Mouse (Mus musculus): ENCODE data around the gene Inpp4b.
"Not testable (repeated sequence)": the region's sequence is repeated elsewhere in the genome, so short reads cannot be mapped to it uniquely, and the experiment has no call there.

The Inpp4b gene

DNA sequence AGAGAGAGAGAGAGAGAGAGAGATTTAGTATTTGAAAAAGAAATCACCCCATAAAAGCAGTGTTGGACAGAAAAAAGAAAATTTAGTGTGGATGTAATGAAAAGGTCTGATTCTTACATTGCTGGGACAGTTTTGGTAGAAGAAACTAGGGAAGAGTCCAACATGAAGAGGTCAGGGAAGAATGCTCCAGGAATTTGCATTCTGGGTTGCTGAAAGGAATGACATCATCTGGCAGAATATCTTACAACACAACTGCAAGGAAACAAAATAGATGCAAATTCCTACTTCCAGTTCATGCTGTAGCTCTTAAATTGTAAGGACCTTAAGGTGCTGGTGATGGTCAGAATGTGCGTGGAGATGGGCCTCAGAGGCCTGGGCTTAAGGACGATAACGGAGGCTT is 650.6 kb downstream of the Inpp4b start:
- DNase-seq (ENCODE audit: low spot score): no peak

DNA sequence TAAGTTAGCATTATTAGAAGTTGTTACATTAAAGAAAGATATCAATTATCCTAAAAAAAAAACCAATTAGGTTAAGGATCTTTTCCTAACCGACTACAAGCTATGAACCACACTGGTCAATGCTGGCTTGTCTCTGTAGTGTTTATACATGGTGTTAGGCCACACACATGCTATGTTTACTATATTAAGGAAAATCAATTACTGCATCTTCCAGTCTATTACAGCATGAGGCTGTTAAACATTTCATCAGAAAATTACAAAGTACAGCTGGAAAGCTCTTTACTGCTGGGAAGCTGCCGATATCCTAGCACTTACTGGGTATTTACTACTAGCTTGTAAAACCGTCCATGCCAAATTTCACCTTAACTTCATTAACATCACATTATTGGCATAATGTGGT is 653.9 kb downstream of the Inpp4b start:
- DNase-seq (ENCODE audit: low spot score): no peak

DNA sequence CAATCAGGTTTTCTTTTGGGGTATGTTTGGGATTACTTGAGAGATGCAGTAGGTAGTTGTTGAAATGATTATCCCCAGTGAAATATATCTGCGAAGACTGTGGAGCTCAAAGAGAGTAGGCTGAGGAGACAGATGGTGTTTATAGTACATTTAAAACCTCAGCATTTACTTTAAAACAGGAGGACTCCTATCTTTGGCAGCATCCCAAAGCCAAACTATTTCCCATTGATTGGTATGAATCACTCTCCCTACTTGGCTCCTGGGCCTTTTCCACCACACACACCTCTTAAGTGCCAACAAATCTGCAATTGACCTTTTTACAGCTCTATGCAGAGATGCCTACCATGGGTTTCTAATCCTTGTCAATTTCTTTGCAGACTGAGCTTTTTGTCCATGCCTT is 654.5 kb downstream of the Inpp4b start:
- DNase-seq (ENCODE audit: low spot score): no peak

DNA sequence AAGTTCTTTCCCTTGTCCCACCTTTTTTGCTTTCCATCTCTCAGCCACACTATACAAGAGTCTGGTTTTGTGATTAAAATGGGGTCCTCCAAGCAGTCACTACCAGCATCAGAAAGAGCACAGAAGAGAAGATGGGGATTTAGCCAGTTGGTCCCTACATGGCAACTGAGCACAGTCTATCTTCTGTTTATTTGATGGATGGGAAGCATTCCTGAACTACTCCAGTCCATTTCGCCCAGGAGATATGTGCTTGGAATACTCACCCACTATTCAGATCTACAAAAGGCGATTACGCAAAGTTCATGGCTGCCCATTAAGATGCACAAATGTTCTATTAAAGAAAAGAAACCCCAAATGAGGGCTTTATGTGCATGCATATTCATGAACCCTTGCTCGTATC is 661.8 kb downstream of the Inpp4b start:
- no peak for DNase-seq (ENCODE audit: low spot score)

DNA sequence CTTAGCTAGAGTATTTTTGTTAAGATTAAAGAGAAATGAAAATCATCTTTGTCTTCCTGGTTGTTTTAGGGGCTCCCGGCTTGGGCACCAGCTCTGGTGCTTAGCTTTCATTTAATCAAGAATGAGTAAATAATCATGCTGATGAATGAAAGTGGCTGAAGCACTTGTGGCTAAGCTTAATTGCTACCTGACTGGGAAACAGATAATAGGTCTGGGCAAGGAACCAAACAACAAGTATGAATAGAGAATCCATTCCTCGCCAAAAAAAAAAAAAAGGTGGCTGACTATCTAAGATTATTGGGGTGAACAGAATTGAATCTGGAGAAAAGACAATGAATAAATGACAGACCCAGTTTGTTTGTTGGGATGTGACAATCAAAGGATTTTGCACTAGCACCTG is 663.1 kb downstream of the Inpp4b start:
- no peak for DNase-seq (ENCODE audit: low spot score)

DNA sequence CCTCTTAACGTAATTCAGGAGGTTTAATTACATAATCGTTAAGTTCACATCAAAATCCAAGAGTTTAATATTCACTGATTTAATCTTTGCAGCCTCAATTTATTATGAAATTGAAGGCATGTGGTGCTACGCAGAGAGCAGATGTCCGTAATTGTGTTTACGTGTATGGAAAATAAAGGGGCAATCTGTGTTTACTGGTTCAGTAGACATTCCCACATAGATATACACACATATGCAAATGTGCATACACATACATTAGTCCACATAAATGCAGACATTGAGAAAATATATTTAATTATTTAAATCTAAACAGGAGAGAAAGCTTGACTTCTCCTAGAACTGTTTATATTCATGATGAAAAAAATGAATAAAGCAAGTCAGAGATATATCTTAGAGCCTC is 675.4 kb downstream of the Inpp4b start:
- no peak for DNase-seq (ENCODE audit: low spot score)

DNA sequence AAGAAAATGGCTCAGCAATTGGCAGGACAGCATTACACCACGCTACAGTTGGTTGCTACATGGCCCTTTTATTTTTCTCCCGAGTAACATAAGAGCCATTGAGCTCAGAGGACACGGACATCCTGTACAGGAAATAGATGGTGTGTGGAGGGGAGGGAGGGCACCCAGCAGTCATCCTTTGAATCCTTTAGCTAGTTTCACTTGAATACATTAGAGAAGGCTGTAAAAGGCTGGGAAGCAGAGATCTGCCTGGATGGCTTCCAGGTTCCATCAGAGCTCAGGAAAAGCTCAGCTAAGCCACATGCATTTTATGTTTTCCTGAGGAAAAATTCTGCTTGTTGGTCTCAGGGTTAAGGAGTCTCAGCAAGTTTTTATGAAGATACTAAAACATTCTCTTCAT is 685.0 kb downstream of the Inpp4b start:
- peak; percentile 33 for DNase-seq (ENCODE audit: low spot score)

DNA sequence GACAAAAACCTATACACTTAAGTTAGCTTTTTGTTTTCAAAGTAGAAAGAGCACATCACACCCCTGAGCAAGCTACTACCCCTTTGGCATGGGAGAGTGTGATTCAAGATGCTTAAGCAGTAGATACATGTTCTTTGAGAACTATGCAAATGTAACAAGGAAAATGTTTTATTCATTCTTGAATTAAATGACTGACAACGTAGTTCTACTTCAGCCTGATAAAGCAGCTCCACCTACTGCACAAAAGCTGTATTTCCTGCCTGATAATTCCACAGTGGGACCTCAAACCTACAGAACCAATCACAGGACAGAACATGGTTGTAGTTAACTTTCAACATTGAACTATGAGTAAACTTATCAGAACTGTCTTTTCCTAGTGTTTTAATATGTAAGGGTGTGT is 686.5 kb downstream of the Inpp4b start:
- DNase-seq (ENCODE audit: low spot score): peak; percentile 9

DNA sequence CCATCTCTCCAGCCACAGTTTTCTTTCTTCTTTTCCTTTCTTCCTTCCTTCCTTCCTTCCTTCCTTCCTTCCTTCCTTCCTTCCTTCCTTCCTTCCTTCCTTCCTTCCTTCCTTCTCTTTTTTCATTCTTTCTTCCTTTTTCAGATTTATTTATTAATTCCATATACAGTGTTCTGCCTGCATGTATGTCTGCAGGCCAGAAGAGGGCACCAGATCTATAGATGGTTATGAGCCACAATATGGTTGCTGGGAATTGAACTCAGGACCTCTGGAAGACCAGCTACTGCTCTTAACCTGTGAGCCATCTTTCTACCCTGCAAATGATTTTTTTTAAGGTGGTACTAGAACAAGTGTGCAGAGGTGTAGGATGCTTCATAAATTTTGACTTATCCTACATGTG is 689.7 kb downstream of the Inpp4b start:
- not testable (repeated sequence) for DNase-seq (ENCODE audit: low spot score)

DNA sequence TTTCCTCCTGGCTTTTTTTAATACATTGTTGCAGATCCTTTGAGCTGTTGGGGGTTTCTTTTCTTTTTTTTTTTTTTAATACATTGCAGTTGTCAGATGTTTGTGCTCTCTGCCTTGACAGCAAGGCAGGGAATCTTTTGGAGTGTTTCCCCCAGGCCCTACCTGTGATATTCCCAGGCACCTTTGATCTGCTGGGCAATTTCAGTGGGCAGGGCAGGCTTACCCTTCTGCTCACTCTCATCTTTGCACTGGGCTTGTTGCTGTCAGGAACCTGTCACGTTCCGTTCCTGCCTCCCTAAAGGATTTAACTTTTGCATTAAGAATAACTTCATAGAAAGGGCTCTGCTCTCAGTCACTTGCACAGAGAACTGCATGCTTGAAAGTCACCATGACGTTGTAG is 711.7 kb downstream of the Inpp4b start:
- DNase-seq (ENCODE audit: low spot score): no peak

DNA sequence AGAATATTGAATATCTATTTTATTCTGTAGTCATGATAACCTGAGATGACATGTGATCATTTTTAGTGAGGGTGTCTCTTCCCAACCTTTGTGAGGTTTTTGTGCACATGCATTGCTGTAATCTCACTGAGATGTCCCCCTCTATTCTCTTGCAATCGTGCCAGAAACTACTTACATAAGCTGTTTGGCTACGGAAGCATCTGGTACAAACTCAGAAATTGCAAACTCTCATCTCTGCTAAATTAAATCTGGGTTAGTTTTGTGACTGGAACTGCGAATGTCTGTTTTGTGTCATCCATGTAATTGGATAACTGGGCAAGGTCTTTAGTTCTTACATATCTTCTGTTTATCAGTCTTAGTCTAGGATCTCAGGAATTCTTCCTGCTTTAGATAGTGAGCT is 725.3 kb downstream of the Inpp4b start:
- DNase-seq (ENCODE audit: low spot score): no peak

DNA sequence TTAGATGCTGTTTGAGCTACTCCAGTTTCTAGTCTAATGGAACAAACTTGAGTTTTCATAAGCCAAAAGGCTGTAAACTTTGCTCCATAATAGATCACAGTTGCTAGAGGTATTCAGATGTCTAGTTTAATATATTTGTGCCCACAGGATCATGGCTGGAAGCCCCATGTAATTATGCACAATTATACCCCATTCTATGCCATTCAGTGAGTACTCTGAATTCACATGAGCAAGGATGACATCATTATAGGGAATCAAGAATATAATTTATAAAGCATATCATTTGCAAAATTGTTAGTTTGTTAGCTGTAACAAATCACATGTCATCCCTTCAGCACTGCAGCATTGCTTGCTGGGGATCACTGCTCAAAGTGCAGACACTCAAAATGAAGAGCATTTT is 736.9 kb downstream of the Inpp4b start:
- no peak for DNase-seq (ENCODE audit: low spot score)

DNA sequence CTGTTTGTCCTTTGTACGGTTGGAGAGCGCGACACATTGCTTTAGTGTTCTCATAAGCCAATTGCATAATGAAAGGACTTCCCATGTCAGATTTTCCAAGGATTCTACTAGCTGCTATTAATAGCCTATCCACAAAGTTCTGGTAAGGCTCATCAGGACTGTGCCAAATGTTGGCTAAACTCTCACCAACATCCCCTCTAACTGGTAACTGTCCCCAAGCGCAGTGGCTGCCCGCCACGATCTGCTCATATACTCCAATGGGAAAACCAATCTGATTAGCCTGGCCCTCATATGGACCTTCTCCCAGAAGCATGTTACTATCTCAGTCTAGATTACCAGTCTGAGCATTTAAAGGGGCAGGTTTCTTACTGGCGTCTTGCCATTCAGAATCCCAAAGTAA is 744.3 kb downstream of the Inpp4b start:
- DNase-seq (ENCODE audit: low spot score): not testable (repeated sequence)

DNA sequence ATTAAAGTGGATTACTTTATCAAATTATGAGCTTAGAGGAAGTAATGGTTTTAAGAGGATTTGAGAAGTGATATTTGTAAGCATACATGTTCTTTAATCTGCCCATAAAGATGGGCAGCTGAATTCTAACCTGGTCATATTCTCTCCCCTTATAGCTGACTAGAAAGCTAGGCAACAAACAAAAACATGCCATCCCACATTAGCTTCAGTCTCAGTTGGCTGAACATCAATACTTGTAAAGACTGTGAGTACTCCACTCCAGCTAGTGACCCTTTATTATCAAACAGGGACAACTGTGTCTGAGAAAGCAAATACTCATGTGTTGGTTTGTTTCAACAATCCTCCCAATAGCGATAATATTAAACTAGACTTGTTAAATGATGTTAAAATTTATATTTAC is 748.5 kb downstream of the Inpp4b start:
- DNase-seq (ENCODE audit: low spot score): no peak

DNA sequence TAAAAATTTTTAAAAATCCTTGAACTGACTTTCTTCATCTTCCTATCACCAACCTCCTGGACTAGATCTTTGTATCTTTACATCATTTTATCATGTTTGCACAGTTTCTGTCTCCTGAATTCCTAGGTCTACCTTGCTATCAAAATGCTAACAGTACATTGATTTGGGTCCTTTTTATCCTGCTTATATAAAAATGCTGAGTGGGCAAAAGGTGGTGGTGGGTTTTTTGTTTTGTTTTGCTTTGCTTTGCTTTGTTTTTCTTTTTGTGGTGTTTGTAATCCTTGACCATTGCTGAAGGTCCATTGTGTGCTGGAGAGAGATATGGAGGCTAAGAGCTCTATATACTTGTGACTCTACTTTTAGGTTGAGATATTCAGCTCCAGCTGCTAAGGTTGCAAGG is 750.9 kb downstream of the Inpp4b start:
- DNase-seq (ENCODE audit: low spot score): no peak

DNA sequence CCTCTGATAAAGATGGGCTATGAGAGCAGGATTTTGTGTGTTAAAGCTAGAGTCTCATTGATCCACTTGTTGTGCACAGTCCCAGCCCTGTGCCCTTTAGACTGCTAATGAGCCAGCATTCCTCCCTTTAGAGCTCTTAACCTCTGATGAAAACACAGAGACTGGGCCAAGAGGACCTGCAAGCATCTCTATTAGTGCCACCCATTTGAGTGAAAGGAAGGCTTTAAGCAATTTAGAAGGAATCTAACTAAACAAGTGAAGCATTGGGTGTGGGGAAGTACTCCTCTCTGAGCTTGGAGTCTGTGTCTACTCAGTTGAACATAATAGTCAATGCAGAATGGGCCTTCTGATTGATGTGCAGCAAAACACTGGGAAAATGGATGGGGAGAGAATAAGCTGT is 762.2 kb downstream of the Inpp4b start:
- DNase-seq (ENCODE audit: low spot score): no peak

DNA sequence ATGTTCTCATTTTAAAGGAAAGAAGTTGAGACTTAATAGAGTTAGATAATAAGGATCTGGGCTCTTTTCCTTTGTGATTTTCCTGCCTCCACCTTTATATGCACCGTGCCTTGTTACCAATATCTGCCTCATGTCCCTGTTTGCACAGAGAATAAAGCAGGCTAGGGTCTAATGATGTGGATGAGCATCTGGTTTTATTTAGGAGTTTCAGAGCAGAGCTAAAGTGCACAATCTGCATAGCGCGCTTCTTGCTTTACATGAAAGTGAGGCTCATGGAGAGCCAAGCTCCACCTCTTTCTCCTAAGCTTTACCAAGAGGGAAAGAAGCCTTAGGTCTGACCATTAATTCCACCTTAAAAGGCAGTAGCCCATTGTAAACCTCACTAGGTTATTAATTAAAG is 763.8 kb downstream of the Inpp4b start:
- no peak for DNase-seq (ENCODE audit: low spot score)

DNA sequence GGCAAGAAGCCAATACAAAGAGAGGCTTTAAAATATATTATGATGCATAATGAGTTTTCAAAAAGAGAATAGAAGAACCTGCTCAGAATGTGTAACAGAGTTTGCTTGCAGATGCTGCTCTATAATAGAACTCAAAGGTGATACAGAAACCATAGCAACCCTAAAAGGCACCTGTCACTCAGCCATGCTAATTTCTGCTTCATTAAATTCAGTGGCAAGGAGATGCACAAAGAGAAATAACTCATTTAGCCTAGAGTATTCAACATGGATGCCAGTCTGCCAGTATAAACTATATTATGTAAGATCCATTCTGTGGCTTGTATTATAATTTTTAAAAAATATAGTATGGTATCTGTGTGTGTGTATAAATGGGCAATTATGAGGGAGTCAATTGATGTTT is 807.9 kb downstream of the Inpp4b start:
- no peak for DNase-seq (ENCODE audit: low spot score)

DNA sequence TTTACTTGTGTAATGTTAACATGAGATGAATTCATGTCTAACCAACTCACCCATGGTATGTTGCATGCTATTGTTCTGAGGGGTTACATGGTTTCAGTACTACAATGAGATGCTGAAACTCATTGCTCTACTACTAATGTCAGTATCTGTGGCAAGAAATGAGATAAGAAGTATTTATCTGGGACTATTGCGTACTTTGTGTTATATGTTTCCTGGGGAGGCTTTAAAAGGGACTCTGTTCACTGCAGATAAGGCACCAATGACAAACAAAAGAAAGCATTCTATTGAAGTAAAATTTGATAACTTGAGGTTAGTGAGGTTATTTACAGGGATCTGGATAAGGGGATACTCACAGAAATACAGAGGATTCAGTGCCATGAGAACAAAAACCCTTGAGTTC is 815.6 kb downstream of the Inpp4b start:
- DNase-seq (ENCODE audit: low spot score): no peak

Measured in T-cell, adult 2 months (primary cell).